Mouse (Mus musculus): Measurements from ENCODE around the gene Gpc6.

The Gpc6 gene

DNA sequence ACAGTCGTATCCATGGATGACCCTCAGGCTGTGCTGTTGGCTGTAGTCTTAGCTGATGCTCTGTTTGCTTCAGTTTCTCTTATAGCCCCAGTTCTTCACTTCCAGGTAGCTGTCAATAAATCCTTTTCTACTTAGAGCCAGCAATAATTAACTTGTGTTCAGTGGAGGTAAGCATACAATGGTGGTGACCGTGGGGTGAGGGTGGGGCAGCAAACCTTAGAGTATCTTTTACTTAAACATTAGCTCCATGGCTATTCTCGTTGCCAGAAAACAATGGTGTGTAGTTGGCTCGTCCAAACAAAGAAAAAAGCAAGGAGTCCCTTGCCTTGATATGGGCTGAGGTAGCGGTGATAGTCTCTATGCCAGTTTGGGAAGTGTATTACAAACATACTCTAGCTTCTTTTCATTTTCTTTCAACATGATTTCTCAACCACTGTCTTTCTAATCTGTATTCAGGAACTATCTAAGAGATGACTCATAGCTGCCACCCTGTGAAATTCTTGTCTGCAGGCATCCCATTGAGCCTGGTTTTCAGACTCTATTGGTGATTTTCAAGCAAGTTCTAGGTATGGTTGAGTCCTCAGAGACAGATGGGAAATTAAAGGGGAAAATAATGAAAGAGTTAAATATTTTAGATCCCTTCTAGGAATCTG is 22.9 kb downstream of the Gpc6 start:
- no peak for DNase-seq (ENCODE audit: low read depth)

DNA sequence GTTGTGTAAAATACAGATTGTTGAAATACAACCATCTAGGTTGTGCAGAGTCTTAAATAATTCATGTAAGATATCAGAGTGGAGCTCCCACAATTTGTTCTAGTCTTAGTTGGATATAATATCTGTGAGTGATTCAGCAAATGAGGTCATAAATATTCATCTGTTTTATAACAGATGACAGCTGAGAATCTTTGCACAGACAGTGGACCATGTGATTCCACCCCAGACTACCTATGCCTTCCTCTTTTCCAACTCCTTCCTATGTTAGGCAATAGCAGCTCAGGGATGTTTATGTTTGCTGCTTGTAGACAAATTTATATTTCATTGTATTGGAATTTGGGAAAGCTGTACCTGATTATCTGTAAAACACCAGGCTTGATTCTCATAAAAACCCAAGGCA is 32.0 kb downstream of the Gpc6 start:
- no peak for DNase-seq (ENCODE audit: low read depth)

DNA sequence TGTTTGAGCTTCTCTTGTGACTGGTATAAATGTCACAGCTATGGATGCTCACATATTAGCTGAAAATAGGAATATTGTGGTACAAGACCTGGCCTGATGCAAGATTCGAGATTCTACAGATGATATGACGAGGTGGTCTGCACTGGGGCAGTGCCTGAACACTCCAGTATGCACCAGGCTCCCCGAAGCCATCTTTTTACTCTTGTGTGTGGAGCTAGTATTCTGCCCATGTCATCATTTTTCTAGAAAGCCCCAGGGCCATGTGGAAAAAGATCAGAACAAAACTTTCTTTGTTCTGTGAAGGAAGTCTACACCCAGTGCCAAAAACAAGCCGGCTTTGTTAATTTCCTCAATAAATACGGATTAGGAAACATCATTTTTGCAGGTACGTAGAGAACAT is 39.7 kb downstream of the Gpc6 start:
- DNase-seq (ENCODE audit: low read depth): no peak

DNA sequence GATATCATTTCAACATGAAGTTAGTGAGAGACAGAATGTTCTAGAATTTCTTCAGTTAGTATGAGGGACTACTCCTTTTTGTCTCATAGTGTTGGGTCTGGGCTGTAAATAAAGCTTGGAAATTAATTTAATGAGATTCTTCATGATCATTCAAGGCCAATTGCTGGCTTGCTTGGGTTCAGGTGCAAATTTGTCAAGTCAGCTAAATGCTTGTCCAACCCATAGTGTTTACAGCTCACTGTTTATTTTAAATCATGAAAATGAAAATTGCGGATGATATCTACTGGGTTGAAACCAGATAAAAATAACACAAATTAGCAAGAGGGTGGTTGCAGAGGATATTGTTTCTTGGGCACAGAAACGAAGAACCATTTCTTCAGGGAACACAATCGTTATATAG is 49.6 kb downstream of the Gpc6 start:
- DNase-seq (ENCODE audit: low read depth): no peak

DNA sequence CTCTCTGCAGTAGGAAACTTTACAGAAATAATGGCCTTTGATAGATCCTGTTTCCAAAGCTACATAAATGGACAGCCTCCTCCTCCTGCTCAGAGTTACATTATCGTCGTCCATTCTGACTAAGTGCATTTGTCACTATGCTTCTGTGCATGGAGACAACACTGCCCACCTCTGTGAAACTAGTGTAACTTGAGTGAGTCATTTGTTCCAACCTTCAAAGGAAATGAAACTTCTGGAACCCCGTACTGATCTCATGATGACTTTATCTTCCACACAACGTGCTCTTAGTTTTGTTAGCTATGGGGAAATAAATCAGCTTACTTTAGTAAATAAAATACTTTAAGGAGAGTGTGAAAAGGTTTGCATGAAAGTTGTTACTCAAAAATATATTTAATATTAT is 50.1 kb downstream of the Gpc6 start:
- DNase-seq (ENCODE audit: low read depth): no peak

DNA sequence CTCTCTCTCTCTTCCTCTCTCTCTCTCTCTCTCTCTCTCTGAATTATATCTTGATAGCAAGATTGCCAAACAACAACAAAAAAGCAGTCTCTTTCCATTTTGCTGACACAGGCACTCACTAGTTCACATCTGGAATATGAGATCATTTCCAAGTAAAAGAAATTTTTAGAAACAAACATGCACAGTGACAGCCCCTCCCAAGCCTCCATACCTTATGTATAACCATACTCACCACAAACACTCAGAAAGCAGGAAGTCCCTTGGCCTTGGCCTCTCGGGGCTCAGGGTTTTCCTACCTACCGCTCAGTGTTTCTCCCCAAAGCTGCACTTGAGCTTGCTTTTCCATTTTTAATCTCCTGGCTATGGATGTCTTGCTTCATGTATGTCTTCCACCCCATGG is 52.1 kb downstream of the Gpc6 start:
- no peak for DNase-seq (ENCODE audit: low read depth)

DNA sequence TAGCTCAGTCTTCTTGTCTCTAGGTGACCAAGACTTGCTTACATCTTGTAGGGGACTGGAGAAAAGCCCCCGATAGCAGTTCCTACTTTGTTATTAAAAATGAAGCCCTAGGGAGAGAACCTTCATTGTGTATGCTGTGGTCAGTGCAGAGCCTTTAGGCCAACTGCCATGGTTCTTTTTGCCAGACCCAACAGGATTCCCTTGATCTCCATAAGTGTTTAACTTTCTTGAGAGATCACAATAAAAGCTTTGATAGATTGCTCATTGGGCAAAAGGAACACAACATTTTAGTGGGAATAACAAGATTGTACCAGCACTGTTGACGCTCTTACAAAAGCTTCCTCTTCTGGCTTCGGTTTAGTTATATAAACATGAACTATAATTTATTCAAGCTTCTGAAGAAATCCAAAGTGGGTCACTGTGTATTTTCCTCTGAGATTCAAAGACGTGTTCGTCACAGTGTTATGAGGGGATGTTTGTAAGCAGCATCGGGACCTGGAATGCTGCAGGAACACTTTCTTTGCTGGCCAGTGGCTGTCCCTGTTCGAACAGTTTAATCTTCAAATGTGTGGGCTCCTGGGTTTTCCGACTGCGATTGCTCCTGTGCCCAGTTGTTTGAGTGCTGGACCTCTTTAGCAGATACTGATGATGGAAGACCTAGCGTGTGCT is 54.7 kb downstream of the Gpc6 start:
- no peak for DNase-seq (ENCODE audit: low read depth)

DNA sequence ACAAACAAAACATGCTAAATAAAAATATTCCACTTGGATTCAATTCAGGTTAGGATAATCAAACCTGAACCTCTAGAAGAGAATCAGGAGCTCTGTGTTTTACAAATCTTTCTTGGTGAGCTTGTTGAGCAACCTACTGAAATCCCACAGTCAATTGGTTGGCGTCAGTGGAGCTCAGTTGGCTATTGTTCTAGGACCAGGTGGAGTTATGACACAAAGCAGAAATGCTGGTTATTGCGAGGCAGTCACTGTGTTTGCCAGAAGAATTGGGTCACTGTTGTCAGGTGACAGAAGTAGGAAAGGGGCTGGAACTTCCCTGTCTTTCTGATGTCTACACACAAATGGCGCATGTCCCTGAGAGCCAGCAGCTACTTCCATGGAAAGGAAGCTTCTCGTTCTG is 56.6 kb downstream of the Gpc6 start:
- no peak for DNase-seq (ENCODE audit: low read depth)

DNA sequence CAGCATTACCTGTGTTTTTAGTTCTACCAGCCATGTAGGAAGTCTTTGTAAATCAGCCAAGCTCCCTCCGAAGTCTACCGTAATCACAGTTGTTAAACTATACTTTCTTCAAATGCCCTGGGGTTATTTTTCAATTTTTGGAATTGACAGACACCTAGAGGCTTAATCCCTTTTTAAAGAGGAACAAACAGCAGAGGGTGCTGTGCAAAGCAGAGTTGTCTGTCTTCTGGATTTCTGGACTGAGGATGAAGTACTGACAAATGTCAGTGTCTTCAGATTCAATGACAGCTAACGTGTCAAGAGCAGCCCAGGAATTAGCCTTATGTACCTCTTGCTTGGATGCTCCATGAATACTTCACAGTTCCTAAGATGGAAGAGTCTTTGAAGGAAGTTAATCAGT is 62.2 kb downstream of the Gpc6 start:
- DNase-seq (ENCODE audit: low read depth): no peak

DNA sequence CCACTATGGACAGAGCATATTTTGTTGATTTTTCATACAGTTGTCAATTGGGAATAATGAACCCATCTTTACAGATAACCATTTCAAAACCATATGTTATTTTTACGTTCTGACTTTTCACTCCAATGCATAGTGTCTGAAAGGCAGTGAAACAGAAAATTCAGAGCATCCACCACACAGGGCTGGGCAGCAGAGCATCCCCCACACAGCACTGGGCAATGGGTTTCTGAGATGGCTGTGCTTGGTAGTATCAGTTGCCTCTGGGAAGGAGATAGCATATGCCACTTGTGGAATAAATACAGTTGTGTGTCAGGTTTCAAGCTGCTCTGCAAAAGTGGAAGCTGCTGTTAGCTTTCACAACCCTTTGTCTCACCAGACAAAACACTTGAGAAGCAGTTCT is 75.3 kb downstream of the Gpc6 start:
- no peak for DNase-seq (ENCODE audit: low read depth)

DNA sequence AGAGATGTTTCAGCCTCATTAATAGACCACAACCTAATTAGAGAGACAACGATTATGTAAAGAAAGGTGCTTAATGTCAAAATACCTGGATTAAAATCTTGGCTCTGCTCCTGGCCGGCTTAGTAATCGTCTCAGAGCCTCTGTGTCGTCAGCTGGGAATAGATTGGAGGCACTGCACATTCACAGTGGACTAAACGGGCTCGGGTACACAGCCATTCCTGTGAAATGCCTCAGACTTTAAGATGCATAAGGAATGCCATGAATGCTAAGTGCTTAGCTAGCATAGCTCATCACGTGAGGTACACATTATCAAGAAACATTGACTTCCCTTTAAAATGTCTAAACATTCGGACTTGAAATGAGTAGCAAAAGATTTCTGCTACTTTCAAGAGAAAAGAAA is 77.2 kb downstream of the Gpc6 start:
- no peak for DNase-seq (ENCODE audit: low read depth)

DNA sequence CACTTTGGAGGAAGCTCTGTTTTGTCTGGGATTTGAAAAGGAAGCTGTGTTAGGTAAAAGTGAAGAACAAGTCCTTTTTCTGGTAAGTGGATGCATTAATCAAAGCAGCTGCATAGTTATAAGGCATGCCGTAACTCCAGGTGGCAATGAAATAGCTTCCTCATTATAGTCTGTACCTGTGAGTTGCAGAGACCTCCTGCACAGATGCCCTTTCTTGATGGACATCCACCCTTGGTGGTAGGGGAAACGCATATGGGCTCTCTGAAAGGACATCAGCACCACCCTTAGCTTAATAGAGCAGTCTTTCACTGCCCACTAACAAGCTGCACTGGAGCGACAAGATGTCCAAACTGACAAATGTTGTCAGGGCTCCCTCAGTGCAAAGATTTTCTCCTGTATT is 83.7 kb downstream of the Gpc6 start:
- DNase-seq (ENCODE audit: low read depth): no peak

DNA sequence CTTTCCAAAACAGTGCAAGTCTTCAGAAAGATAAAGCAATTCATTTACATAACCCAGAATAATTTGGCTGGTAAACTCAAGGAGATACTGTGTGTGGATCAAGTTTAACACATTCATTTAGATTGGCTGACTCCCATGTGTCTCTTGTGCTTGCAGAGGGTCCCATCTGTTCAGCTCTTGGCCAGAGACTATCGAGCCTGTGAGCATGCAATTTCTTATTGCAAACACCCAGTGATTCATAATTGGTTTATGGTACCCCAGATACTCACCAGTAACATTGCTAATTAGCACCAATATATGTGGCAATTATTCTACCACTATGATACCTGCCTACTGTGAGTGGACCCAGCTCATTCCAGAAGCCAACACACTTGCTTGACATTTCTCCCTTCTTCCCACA is 87.9 kb downstream of the Gpc6 start:
- no peak for DNase-seq (ENCODE audit: low read depth)

DNA sequence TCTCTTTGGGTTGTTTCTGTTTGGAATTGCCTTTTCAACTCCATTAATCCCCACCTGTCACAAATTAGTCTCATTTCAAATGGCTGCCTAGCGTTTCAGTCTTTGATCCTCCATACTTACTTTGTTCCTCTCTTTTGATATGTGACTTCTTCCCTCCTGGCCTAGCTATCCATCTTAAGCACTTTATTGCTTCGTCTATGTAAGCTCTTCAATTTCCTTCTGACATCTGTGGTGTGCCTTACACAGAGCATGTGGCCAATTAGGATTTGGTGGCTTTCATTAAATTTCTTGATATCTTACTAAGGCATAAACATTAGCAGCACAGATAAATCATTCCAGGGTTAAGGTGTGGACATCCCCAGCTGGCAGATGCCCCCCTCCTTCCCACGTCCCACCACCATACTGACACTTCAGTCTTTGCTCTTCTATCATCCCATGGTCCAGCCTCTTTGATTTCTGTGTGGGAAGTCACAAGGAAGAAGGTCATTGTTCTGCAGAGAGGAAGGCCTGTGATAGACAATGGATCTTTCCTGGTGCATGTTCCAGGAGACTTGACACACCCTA is 88.5 kb downstream of the Gpc6 start:
- no peak for DNase-seq (ENCODE audit: low read depth)

DNA sequence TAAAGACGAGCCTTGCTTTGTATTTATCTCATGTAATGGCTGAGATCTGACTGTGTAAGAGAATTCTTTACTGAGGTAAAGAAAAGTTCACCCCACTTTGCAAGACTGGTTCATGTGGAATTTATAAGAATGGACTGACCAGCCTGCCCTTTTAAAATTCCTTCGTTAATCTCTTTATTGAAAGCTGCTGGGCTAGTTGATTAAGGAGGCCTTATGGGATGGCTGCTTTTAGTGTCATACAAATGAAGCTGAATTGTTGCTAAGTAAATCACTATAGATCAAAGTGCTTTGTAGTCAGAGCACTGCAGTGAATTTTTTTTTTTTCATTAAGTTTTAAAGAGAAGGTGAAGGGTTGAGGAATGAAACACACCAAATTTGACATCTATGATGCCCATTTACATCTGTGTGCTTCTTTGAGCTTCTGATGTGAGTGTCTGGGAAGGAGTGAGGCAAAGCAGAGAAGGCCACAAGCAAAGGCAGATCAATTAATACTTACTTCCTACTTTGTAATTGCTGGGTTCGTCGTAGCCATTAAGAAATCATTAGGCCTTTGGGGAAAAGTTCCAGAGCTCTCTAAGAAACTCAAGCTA is 90.3 kb downstream of the Gpc6 start:
- no peak for DNase-seq (ENCODE audit: low read depth)

DNA sequence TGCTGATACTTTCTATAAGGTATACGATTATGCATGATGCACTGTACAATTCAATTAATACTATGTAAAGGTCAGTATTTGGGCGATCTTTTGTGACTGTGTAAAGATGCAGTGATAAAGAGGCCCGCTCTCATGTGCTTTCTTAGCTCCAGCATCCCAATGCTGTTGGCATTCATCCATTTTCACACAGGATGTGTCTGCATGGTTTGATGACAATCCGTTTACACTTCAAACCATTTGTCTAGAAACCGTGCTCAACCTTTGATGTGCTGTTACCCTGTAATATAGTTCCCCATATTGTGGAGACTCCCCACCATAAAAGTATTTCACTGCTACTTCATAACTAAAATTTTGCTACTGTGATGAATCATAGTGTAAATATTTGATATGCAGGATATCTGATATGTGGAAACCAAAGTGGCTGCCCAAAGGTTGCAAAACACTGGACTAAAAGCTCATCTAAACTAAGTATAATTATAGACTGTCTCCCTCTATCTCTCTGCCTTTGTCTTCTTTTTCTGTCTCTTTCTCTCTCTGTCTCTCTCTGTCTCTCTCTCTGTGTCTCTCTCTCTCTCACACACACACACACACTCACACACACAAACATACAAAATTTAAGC is 97.2 kb downstream of the Gpc6 start:
- DNase-seq (ENCODE audit: low read depth): no peak

DNA sequence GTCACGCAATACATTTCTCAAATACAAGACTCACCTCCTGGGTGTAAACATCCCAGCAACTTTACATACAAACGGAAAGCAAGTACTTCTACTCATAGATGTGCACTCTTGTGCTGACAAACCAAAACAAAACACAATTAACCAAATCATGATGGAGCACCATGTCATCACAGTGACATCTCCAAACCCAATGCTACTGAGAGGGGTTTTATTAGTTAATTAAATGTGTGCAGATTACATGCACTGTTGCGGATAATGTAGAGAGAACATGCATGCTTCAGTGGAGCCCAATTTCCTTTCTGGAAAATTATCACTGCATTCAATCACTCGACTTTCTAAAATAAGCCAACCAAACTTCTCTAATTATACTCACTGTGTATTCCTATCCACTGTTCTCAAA is 109.0 kb downstream of the Gpc6 start:
- DNase-seq (ENCODE audit: low read depth): no peak

DNA sequence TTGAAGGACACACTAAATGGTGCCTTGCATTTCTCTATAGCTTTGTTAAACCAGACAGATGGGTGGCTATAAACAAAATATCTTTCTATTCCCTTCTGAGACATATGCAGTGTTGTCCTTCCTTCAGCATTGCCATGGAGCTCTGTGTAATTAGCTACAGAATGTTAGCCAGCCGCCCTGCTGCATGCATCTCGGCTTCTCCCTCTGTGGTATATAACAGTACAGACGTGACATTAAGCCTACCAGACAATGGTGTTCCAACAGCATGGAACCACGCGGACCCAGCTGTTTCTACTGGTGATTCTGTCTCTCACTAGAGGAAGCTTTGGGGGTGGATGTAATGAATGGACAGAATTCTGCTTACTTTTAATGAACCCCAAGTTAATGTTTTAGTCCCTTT is 115.9 kb downstream of the Gpc6 start:
- DNase-seq (ENCODE audit: low read depth): no peak

DNA sequence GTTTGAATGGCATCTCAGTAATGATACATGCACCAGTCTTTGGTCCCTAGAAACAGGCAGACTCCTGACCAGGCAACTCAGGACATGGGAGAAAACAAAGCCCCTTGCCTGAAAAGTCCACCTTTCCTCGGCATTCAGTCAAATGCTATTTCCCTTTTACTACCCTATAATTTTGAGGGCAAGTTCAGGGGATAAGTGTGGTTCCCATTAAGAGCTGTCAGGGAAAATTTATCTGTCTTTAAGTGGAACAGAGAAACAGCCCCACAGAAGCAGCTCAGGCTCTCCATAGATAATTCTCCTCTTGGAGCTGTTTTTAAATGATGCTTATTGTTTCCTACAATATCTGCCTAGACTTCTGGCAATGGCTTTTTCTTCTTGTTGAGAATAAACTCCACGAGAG is 123.8 kb downstream of the Gpc6 start:
- no peak for DNase-seq (ENCODE audit: low read depth)

DNA sequence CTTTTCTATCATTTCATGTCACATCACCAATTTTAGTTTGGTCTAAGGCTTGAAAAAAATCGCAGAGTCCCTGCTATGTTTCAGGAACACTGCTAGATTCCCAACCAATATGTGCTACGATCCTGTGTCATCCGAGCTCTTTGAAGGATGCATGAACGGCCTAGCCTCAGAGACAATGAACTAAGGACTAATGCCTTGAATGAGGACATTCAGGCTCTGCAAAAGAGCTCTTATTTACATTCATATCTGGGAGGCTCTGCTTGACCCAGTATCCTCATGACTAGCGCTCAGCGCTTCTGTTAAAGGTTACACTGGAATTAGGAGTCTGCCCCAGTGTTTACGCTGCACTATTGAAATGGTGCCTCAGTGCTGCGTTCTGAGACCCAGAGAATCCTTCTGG is 125.8 kb downstream of the Gpc6 start:
- no peak for DNase-seq (ENCODE audit: low read depth)

DNA sequence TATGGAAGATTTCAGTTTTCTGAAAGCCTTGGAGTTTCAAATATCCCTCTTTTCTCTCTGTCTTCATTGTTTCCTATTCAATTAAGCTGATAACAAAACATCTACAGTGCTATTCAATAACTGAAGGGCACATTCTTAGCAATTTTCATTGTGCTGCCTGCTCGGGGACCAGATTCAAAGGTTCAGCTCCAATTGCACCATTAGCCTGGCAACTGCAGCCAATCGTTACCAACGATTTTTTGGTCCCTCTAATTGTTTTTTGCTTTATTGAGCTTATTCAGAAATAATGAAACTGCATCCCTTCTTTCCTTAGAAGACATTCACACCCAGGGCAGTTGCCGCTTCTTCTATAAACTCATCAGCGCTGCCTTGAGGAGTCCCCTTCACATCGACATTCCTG is 128.2 kb downstream of the Gpc6 start:
- DNase-seq (ENCODE audit: low read depth): no peak

DNA sequence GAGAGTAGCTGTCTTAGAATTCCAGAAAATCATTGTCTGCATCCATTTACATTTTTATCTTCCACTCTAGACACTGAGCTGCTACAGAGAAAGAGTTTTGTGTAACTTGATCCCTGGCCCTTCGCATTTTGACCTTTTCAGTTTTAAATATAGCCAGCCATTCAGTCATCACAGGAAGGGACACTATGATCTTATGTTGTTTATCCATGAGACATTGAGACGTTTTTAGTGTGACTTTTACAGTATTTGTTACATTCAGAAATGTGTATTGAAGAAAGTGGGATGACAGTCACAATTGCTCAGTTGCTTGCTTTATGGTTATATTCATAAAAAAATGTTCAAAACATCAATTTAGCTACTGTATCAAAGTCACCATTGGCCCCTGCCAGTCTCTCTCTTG is 130.0 kb downstream of the Gpc6 start:
- DNase-seq (ENCODE audit: low read depth): no peak

DNA sequence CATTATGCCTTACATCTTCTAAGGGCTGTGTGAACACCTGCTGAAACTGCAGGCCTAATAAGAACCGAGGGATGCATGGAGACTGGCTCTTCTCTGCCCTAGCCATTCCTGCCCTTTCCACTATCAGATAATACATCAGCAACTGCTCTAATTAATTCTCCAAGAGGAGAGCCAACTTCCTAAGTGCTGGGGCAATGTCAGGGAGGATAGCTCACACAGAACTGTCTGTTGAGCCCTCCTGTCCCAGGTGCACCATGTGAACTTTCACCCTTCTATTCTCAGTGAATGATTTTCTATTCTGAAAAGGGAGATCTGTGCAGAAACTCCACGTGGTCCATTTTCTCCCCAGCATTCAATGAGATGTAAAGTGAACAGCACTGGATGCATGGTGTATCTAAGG is 136.0 kb downstream of the Gpc6 start:
- no peak for DNase-seq (ENCODE audit: low read depth)
